Mouse (Mus musculus) heart, postnatal 10 days (tissue): ENCODE data around the gene Plcd4. TPM values are rescaled to one million over a fixed set of nuclear protein-coding genes. Genes with fewer than 3 reads are reported as not detected.
A peak's percentile ranks its signal among the peaks of the same experiment; 100 is the strongest.
"Not testable (repeated sequence)": the region's sequence is repeated elsewhere in the genome, so short reads cannot be mapped to it uniquely, and the experiment has no call there.

Source experiments
- DNase-seq, 2 experiments: peaks; one replicate each; pipeline ENCODE4 v3.0.0; 2021
- intact Hi-C: fragments of 180-260 bp; cut with DNase I; formaldehyde crosslinking; loops from one replicate; pipeline ENCODE4 v1.15.1; 2025
- total RNA-seq, 2 experiments: library from RNA; stranded (reverse); gene quantifications; 2 replicates each; pipeline ENCODE4 v1.2.3; 2021

Plcd4 gene
- not detected for total RNA-seq

GRCm38 (mm10) chr1:74542451-74542961 lies at the start of gene Plcd4:
Gene Plcd4 (plus strand): TSS chr1:74542888.
- intact Hi-C loops, result no loop called here
- peak; percentile 3 for DNase-seq

- DNase-seq, result no peak
- intact Hi-C loops, result no loop called here
Measured at GRCm38 (mm10) chr1:74501106-74501505, 41.6 kb upstream of the Plcd4 start.

- no peak for DNase-seq
Measured at GRCm38 (mm10) chr1:74505393-74505720, 37.3 kb upstream of the Plcd4 start.

GRCm38 (mm10) chr1:74505721-74506464 lies 36.8 kb upstream of the Plcd4 start, which contains the start of gene Cnot9:
Gene Cnot9 (plus strand): TSS chr1:74506058.
- DNase-seq, result peak; percentile 100
- intact Hi-C loops, result loop anchor here (5.0 kb wide), 1 partner anchor 81 kb away; the partner anchor contains the start of genes Bcs1l and Zfp142

More at GRCm38 (mm10) chr1:74505393-74505720, 37.3 kb upstream of the Plcd4 start:
- intact Hi-C loops, result loop anchor here (5.0 kb wide), 1 partner anchor 82 kb away; the partner anchor contains the start of genes Bcs1l and Zfp142

- DNase-seq, result peak; percentile 71 to 75
- intact Hi-C loops, result loop anchor here (5.0 kb wide), 1 partner anchor 81 kb away; the partner anchor contains the start of genes Bcs1l and Zfp142
Measured at GRCm38 (mm10) chr1:74506471-74506881, 36.2 kb upstream of the Plcd4 start.

- DNase-seq, result no peak
- intact Hi-C loops, result loop anchor here (5.0 kb wide), 1 partner anchor 80 kb away; the partner anchor contains the start of genes Bcs1l and Zfp142
Measured at GRCm38 (mm10) chr1:74507780-74508179, 34.9 kb upstream of the Plcd4 start.

- intact Hi-C loops, result no loop called here
- DNase-seq, result no peak
Measured at GRCm38 (mm10) chr1:74511306-74511705, 31.4 kb upstream of the Plcd4 start.

GRCm38 (mm10) chr1:74512999-74513398 lies 29.7 kb upstream of the Plcd4 start:
- intact Hi-C loops, DNase-seq: not testable (repeated sequence)

GRCm38 (mm10) chr1:74519875-74520274 lies 22.8 kb upstream of the Plcd4 start:
- no peak for DNase-seq
- intact Hi-C loops, result no loop called here

GRCm38 (mm10) chr1:74524746-74525145 lies 17.9 kb upstream of the Plcd4 start:
- DNase-seq, result no peak
- intact Hi-C loops, result no loop called here

- intact Hi-C loops, result no loop called here
- no peak for DNase-seq
Measured at GRCm38 (mm10) chr1:74528589-74528988, 14.1 kb upstream of the Plcd4 start.

- peak; percentile 2 to 7 for DNase-seq
Measured at GRCm38 (mm10) chr1:74538650-74539049, 4.0 kb upstream of the Plcd4 start.

GRCm38 (mm10) chr1:74544184-74544583 lies 1.5 kb downstream of the Plcd4 start, which contains the start of gene Usp37:
Gene Usp37 (minus strand): TSS chr1:74544284.
- DNase-seq, result no peak
- intact Hi-C loops, result no loop called here

More at GRCm38 (mm10) chr1:74538650-74539049, 4.0 kb upstream of the Plcd4 start:
- intact Hi-C loops, result no loop called here

GRCm38 (mm10) chr1:74559061-74559460 lies 16.4 kb downstream of the Plcd4 start:
- DNase-seq, result no peak
- intact Hi-C loops, result no loop called here

- intact Hi-C loops, result no loop called here
- DNase-seq, result no peak
Measured at GRCm38 (mm10) chr1:74565834-74566233, 23.1 kb downstream of the Plcd4 start.

GRCm38 (mm10) chr1:74569739-74570719 lies 27.3 kb downstream of the Plcd4 start:
- no peak for DNase-seq
- intact Hi-C loops, result loop anchor here (5.0 kb wide), 1 partner anchor 108 kb away; no protein-coding TSS in a partner anchor

GRCm38 (mm10) chr1:74582621-74583020 lies 39.9 kb downstream of the Plcd4 start:
- intact Hi-C loops, result no loop called here

GRCm38 (mm10) chr1:74584616-74585398 lies 42.1 kb downstream of the Plcd4 start:
- peak; percentile 49 to 58 for DNase-seq
- intact Hi-C loops, result loop anchor here (5.0 kb wide), 1 partner anchor 78 kb away; the partner anchor contains the start of gene Cnot9

More at GRCm38 (mm10) chr1:74582621-74583020, 39.9 kb downstream of the Plcd4 start:
- DNase-seq, result no peak

GRCm38 (mm10) chr1:74587233-74587772 lies 44.6 kb downstream of the Plcd4 start:
- intact Hi-C loops, result loop anchor here (5.0 kb wide), 1 partner anchor 80 kb away; the partner anchor contains the start of gene Cnot9
- DNase-seq, result no peak
